Mouse (Mus musculus): ENCODE data around the gene Nrxn1. TPM values are rescaled to one million over a fixed set of nuclear protein-coding genes. Genes with fewer than 3 reads are reported as not detected.
A peak's percentile ranks its signal among the peaks of the same experiment; 100 is the strongest.

The Nrxn1 gene
- total and polyA plus RNA-seq, 3 experiments = not detected

GRCm38 (mm10) chr17:90913320-90913719 lies 179.6 kb downstream of the Nrxn1 start:
- no peaks in the 10 kb centered on the region for H3K36me3 ChIP-seq (ENCODE audit: control insufficient read depth in 1 of 2, insufficient read depth in 2 of 2, low read length in 2 of 2)
- no peaks in the 10 kb centered on the region for H3K9me3 ChIP-seq (replicated peaks; ENCODE audit: insufficient read depth, low read length)
- H3K9ac ChIP-seq (ENCODE audit: control insufficient read depth, low read depth, low read length, poor library complexity, severe bottlenecking) = no peak overlapping the region
- no peaks in the 10 kb centered on the region for H3K4me1 ChIP-seq (ENCODE audit: control insufficient read depth in 1 of 2, insufficient read depth in 2 of 2, low read length in 2 of 2)
- no peaks in the 10 kb centered on the region for H3K27me3 ChIP-seq (ENCODE audit: control insufficient read depth in 1 of 2, insufficient read depth in 2 of 2, low read length in 2 of 2)
- no peak overlapping the region for H3K27ac ChIP-seq (ENCODE audit: control insufficient read depth, low read depth, low read length)
- no peaks in the 10 kb centered on the region for H3K79me2 ChIP-seq (ENCODE audit: control insufficient read depth, insufficient read depth, low read length, poor library complexity)
- no peak for DNase-seq (ENCODE audit: low read depth, low spot score)
- no peak overlapping the region for H3K4me3 ChIP-seq (ENCODE audit: control insufficient read depth in 1 of 2, insufficient read depth in 1 of 2, low read depth in 2 of 2, low read length in 2 of 2)
- no peak for TF ChIP-seq RAD21 (IDR thresholded peaks at IDR 0.05; ENCODE audit: low read depth, low read length)

GRCm38 (mm10) chr17:90912746-90913145 lies 180.1 kb downstream of the Nrxn1 start:
- DNase-seq (ENCODE audit: low read depth, low spot score) = no peak
- Histone ChIP-seq H3K27ac (ENCODE audit: control insufficient read depth, low read depth, low read length) (no peak overlapping the region), H3K9ac (ENCODE audit: control insufficient read depth, low read depth, low read length, poor library complexity, severe bottlenecking) (no peak overlapping the region), H3K4me1 (ENCODE audit: control insufficient read depth in 1 of 2, insufficient read depth in 2 of 2, low read length in 2 of 2) (no peaks in the 10 kb centered on the region), H3K27me3 (ENCODE audit: control insufficient read depth in 1 of 2, insufficient read depth in 2 of 2, low read length in 2 of 2) (no peaks in the 10 kb centered on the region), H3K9me3 (replicated peaks; ENCODE audit: insufficient read depth, low read length) (no peaks in the 10 kb centered on the region), H3K4me3 (ENCODE audit: control insufficient read depth in 1 of 2, insufficient read depth in 1 of 2, low read depth in 2 of 2, low read length in 2 of 2) (no peak overlapping the region), H3K36me3 (ENCODE audit: control insufficient read depth in 1 of 2, insufficient read depth in 2 of 2, low read length in 2 of 2) (no peaks in the 10 kb centered on the region), H3K79me2 (ENCODE audit: control insufficient read depth, insufficient read depth, low read length, poor library complexity) (no peaks in the 10 kb centered on the region)
- no peak for TF ChIP-seq TCF12 (IDR thresholded peaks at IDR 0.05; ENCODE audit: low read depth, low read length)
- TF ChIP-seq ELF1 (IDR thresholded peaks at IDR 0.05; ENCODE audit: low read depth, low read length) = no peak
- no peak for TF ChIP-seq BHLHE40 (IDR thresholded peaks at IDR 0.05; ENCODE audit: borderline replicate concordance, low read depth, low read length)
- TF ChIP-seq MYC (IDR thresholded peaks at IDR 0.05; ENCODE audit: low read depth, low read length) = no peak
- no peak for TF ChIP-seq MXI1 (IDR thresholded peaks at IDR 0.05; ENCODE audit: low read depth, low read length)
- no peak for TF ChIP-seq JUND (IDR thresholded peaks at IDR 0.05; ENCODE audit: low read depth, low read length)
- no peak for TF ChIP-seq RCOR1 (IDR thresholded peaks at IDR 0.05; ENCODE audit: low read depth, low read length)
- no peak for TF ChIP-seq TAL1 (IDR thresholded peaks at IDR 0.05; ENCODE audit: low read length)
- no peak for TF ChIP-seq KAT2A (conservative IDR thresholded peaks at IDR 0.05; ENCODE audit: low read depth, low read length)
- TF ChIP-seq POLR2AphosphoS5 (IDR thresholded peaks at IDR 0.05; ENCODE audit: borderline replicate concordance, low read depth, low read length) = no peak
- no peak for TF ChIP-seq MAX (IDR thresholded peaks at IDR 0.05; ENCODE audit: low read length)
- no peak for TF ChIP-seq CTCF (IDR thresholded peaks at IDR 0.05 in 2 of 3, conservative IDR thresholded peaks at IDR 0.05 in 1 of 3; ENCODE audit: control insufficient read depth in 1 of 3, insufficient read depth in 1 of 3, low read depth in 2 of 3, low read length in 3 of 3, poor library complexity in 1 of 3, severe bottlenecking in 1 of 3)
- TF ChIP-seq GATA1 (IDR thresholded peaks at IDR 0.05; ENCODE audit: low read depth, low read length) = no peak
- no peak for TF ChIP-seq ETS1 (IDR thresholded peaks at IDR 0.05; ENCODE audit: low read depth, low read length)
- TF ChIP-seq NRF1 (IDR thresholded peaks at IDR 0.05; ENCODE audit: insufficient read depth, low read depth, low read length, poor library complexity, severe bottlenecking) = no peak

- H3K9ac ChIP-seq (ENCODE audit: control insufficient read depth, low read depth, low read length, poor library complexity, severe bottlenecking) = no peak overlapping the region
- H3K36me3 ChIP-seq (ENCODE audit: control insufficient read depth in 1 of 2, insufficient read depth in 2 of 2, low read length in 2 of 2) = no peaks in the 10 kb centered on the region
- no peaks in the 10 kb centered on the region for H3K79me2 ChIP-seq (ENCODE audit: control insufficient read depth, insufficient read depth, low read length, poor library complexity)
- no peaks in the 10 kb centered on the region for H3K27me3 ChIP-seq (ENCODE audit: control insufficient read depth in 1 of 2, insufficient read depth in 2 of 2, low read length in 2 of 2)
- DNase-seq (ENCODE audit: low read depth, low spot score) = no peak
- H3K9me3 ChIP-seq (replicated peaks; ENCODE audit: insufficient read depth, low read length) = no peaks in the 10 kb centered on the region
- TF ChIP-seq USF1 (IDR thresholded peaks at IDR 0.05; ENCODE audit: low read depth, low read length) (peak; percentile 39; the same call in 1 of the 2 replicates), ZNF384 (IDR thresholded peaks at IDR 0.05; ENCODE audit: low read depth, low read length) (no peak)
- no peaks in the 10 kb centered on the region for H3K4me1 ChIP-seq (ENCODE audit: control insufficient read depth in 1 of 2, insufficient read depth in 2 of 2, low read length in 2 of 2)
- H3K27ac ChIP-seq (ENCODE audit: control insufficient read depth, low read depth, low read length) = no peak overlapping the region
- no peak overlapping the region for H3K4me3 ChIP-seq (ENCODE audit: control insufficient read depth in 1 of 2, insufficient read depth in 1 of 2, low read depth in 2 of 2, low read length in 2 of 2)
Measured at GRCm38 (mm10) chr17:90912341-90912740, 180.5 kb downstream of the Nrxn1 start.

All from MEL (cell line).